Mouse (Mus musculus) cerebellum, postnatal 14 days (tissue): ENCODE results near the gene Tubb2a.
"Not testable (repeated sequence)": the region's sequence is repeated elsewhere in the genome, so short reads cannot be mapped to it uniquely, and the experiment has no call there.

Source experiments
- DNase-seq, 2 experiments: peaks; one replicate each; pipeline ENCODE4 v3.0.0; 2021; ENCODE audit warnings: mixed read lengths in 2 of 2

The Tubb2a gene

DNA sequence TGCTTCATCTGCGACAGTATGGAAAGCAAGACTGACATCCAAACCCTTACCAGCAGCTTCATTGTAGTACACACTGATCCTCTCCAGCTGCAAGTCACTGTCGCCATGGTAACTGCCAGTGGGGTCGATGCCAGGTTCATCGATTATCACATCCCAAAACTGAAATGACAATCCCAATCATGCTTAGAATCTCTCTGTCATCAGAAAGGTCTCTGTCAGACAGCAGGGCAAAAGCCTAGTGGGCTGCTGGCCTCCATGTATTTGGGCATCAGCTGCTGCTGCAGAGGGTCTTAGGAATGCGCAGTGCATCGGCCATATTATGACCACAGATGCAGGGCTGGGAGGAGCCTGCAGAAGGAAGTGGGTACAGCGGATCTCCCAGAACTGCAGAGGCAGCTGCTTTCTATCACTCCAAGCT lies 11.1 kb upstream of the Tubb2a start:
- no peak for DNase-seq

DNA sequence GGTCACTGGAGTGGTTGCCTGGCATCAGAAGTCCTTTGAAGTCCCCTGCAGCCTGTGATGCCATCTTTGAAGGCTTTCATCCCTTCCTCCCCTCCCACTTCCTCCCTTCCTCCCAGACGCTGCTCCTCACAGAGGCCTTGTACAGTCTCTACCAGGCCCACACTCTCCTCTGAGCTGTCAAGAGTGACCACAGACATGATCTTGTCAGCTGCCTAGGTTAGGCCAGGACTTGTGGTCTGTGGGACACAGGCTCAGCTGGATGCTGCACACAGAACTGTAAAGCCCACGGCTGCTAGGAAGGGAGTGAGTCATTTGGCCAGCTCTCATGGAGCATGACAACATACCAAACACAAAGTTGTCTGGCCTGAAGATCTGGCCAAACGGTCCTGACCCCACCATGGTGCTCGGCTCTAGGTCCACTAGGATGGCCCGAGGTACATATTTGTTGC lies 10.4 kb upstream of the Tubb2a start:
- DNase-seq: not testable (repeated sequence)

DNA sequence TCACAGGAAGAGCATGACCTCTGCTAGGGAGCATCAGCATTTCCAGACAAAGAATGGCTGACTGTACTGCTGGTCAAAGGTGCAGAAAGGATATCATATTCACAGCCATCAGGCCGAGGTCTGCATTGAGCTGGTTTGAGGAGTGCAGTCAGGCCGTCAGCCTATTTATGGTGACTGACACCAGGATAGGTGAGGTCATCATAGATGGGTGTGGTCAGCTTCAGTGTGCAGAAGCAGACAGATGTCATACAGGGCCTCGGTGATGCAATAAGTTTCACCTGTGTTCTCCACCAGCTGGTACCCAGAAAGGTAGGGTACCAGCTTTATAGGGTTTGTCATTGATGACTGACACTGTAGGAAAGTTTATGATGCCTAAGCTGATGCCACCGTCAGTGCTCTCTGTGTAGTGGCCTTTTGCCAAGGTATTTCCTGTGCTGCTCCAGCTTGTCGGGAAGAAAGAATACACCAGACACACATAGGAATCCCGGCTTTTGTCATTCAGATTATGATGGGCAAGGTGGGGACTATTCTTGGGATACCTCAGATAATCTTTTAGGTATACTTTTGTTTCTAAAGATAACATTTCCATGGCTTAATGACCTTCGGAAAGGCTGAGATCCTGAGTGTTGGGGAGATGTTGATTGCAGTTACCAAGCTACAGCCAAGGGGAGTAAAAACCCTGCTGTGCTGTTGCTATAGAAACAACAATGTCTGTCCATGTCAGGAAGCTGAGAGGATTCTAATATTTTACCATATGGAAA lies 9.4 kb upstream of the Tubb2a start:
- DNase-seq: peak; percentile 44 to 59

DNA sequence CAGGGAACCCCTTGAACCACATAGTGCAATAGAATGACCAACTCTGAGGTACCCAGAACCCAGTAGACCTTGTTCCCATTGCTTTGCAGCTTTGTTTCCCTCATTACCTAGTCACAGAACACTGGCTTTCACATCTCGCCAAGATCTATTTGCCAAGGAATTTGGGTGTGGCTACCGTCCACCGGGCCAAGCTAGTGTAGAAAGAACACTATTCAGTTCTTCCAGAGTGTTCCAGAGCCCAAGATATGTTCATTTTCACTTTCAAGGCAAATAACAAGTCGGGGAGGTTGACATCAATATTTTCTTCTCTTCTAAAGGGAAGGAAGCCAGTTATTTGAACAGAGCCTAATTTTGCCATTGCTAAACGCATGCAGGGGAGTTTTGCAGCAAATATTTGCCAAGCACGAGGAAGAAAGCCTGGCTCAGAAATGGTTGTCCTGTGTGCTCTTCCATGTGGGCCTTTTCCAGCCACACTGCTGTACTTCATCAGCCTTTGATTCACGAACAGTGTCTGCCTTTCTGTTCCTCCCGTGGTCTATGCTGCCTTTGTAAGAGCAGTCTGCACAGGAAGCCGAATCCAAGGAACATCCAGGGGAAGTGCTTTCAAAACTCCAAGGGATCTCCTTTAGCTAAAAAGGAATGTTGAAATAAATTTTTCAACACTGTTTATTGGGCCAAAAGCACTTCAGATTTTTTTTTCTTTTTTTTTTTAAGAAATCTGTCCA lies 6.4 kb upstream of the Tubb2a start:
- DNase-seq: no peak

DNA sequence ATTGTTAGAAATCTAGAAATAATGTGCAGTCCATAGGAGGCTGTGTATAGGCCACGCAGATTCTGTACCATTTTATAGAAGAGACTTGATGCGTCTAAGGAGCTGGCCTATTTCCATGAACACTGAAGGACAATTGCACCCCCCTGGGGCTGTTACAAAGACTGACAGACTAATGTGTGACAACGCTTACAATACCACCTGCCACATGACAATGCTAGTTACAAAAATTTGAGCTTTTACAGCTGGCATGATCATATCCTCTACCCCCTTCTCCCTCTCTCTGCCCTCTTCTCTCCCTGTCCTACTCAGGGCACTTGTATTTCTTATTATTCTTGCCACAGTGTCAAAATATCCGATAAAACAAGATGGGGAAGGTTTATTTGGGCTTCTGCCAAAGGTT lies 4.1 kb upstream of the Tubb2a start:
- no peak for DNase-seq

DNA sequence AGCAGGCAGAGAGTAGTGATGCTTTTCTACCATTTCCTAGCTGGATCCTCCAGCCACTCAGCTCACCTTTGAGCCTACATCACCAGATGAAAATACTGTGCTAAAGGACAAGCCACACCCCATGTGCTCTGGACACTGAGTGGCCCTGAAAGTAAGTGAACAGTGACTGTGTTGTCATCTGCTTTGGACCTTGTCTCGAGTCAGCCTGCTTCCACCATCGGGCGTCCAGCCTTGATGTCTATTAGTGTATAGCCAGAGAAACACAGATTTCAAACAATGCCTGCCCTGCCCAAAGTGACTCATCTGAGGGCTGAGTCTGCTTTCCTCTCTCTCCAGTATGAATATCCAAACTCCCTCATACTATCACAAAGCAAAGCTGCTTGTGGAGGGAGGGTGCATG lies 2.0 kb upstream of the Tubb2a start:
- DNase-seq: no peak

DNA sequence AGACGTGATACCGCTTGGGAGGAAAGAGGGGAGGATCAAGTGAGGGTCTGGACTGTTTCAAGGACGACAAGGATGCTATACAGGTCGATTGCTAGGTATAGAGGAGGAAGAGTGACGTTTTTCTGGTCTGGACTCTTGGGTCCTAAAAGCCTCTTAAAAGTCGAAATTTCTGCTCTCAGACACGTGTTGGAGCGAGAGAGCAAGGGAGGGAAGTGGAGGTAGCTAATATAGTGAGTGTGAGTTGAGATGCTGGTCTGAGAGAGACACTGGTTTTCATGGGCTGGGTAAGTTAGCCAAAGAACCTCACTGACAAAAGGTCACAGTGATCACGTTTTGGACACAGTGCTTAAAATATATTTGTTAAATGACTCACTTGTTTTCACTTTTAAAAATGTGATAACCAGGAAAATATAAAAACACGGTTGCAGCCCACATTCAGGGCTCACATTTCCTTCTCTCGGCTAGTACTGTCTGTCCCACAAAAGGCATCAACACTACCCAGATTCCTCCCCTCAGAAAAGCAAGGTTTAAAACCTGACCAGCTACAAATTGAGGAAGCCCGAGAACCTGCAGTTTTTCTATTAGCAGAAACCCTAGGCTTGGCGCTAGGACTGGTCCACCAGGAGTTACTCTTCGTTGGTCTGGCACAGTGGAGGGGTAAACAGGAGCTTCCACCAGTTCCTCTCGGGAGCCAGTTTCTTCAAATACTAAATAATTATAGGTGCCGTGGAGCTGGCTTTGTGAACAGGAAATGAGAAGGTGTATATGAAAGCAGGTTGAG lies 883 bp upstream of the Tubb2a start:
- no peak for DNase-seq

DNA sequence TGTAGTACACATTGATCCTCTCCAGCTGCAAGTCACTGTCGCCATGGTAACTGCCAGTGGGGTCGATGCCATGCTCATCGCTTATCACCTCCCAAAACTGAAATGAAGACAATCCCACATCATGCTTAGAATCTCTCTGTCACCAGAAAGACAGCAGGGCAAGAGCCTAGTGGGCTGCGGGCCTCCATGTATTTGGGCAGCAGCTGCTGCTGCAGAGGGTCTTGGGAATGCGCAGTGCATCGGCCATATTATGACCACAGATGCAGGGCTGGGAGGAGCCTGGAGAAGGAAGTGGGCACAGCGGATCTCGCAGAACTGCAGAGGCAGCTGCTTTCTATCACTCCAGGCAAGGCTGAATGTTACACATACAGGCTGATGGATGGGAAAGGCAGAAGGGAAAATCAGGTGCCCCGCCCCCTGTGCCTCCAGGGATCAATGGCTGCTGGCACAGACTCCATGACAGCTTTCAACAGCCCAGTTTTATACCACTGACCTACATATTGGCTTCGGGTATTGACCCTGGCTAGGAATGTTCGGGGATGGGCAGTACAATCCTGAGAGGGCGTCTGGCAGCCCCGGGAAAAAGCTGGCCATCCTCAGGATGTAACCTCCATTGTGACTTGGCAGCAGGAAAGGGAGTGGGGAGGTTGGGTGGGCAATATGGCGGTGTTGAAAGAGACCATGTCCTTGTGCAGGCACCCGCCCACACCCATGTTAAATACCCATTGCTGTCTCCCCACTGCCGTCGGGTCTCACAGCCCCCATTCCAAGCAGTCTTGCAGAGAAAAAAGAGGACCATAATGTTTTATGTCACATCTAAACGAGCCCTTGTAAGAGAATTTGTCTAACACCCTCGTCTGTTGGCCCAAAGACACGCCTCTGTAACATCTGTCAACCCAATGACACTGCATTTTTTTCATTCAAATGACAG lies 981 bp downstream of the Tubb2a start:
- peak; percentile 67 to 76 for DNase-seq

DNA sequence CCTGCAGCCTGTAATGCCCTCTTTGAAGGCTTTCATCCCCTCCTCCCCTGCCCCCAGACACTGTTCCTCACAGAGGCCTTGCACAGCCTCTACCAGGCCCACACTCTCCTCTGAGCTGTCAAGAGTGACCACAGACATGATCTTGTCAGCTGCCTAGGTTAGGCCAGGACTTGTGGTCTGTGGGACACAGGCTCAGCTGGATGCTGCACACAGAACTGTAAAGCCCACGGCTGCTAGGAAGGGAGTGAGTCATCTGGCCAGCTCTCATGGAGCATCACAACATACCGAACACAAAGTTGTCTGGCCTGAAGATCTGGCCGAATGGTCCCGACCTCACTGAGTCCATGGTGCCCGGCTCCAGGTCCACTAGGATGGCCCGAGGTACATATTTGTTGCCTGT lies 1.9 kb downstream of the Tubb2a start:
- not testable (repeated sequence) for DNase-seq

DNA sequence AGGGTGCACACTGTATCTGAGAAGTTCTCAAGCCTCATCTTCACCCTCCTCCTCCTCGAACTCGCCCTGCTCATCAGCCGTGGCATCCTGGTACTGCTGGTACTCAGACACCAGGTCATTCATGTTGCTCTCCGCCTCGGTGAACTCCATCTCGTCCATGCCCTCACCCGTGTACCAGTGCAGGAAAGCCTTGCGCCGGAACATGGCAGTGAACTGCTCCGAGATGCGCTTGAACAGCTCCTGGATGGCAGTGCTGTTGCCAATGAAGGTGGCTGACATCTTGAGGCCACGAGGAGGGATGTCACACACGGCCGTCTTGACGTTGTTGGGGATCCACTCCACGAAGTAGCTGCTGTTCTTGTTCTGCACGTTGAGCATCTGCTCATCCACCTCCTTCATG lies 3.4 kb downstream of the Tubb2a start:
- not testable (repeated sequence) for DNase-seq

DNA sequence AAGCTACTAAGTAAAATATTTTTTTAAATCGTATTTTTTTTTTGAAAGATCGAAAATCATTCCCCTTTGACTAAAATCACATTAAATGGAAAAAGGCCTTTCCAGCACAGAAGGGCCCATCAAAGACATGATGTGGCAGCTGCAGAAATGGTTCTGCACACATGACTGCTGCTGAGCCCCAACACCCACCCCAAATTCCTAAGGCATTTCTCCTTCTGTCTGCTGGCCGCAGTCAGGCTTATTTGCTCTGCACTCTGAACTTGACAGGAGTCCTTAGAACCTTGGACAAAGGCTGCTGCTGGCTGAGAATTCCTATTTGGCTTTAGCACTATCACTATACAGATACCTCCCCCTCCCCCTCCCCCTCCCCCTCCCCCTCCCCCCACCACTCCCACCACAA lies 5.0 kb downstream of the Tubb2a start:
- DNase-seq: no peak

DNA sequence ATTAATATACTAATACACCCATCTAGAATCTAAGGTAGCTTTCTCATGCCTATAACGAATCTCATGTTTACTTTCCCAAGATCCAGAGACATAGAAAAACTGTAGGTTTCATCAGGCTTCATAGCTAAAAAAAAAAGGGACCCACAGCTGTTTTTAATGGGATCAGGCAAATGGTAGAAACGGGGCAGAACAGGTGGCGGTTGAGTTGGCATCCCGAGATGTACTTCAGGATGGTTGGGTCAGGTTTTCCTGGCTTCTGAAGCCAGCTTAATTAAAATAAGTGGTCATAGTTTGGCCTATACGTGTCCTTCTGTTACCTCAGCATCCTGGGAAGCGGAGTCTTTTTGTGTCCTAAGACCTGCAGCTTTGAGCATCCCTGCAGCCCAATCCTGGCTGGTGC lies 6.0 kb downstream of the Tubb2a start:
- DNase-seq: no peak

DNA sequence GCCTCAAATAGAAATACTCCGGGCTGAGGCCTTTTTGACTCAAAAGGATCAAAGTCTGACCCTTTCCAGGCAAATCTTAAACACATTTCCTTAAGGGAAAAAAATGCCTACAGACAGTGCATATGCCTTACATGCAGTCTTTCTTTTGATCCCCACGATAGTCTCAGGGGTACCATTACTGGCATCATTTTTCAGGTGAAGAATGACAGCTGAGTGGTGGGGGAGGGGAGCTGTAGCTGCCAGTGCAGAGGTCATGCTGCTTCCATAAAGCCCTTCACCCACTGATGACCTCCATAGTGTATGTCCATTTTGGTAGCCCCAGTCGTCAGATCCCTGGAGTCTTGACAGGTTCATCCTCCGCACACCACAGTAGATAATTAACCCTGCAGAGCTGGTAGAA lies 7.5 kb downstream of the Tubb2a start:
- no peak for DNase-seq

DNA sequence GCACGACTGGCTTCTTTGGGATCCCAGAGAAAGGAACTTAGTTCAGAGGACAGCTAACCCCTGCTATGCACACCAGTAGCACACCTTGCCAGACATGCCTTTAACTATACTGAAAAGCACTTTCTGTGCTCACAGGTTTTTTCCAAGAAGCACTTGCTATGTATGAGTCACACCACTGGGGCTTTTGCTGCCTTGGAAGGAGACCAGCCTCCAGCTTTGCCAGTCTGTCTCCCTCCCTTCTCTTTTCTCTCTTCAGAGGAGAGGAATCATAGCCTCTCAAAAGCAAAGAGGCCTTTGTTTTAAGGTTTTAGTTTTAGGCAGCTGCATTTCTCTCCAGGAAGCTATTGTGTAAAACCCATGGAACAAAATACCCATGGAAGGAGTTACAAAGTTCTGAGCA lies 11.5 kb downstream of the Tubb2a start:
- peak in 1 of 2 experiments; percentile 26 for DNase-seq

DNA sequence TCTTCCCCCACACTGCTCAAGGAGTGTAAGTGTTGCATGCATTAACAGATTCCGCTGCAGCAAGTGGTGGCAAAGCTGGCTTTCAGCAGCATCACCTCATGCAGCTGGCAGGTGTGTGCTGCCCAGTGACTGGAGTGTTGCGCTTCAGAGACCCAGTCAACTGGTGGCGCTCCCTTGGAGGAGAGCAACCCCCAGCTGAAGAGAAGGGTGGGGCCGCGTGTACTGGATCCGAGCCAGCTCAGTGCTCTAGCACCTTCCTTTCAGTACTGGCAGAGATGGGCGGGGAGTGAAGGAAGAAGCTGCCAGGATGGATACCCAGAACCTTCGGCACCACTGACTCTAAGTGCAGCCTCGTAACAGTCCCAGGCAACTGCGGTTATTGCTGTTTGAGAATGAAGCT lies 15.3 kb downstream of the Tubb2a start:
- DNase-seq: no peak

DNA sequence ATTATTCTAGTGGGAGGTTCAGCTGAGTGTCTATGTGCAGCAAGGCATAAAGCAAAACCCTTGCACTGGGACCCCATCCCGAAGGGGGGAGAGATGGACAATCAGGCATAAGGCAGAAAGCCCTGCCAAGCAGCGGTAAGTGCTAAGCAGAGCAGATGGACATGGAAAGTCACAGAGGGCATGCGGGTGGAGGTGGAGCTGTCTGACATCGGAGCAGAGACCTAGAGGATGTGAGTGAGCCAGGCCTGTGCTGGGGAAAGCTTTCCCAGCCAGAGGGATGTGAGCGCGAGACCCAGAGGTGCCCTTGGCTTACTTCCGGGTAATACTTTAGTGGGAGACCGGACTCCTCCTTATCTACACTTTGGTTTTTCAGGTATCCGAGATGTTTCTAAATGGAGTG lies 17.7 kb downstream of the Tubb2a start:
- peak; percentile 72 to 73 for DNase-seq

DNA sequence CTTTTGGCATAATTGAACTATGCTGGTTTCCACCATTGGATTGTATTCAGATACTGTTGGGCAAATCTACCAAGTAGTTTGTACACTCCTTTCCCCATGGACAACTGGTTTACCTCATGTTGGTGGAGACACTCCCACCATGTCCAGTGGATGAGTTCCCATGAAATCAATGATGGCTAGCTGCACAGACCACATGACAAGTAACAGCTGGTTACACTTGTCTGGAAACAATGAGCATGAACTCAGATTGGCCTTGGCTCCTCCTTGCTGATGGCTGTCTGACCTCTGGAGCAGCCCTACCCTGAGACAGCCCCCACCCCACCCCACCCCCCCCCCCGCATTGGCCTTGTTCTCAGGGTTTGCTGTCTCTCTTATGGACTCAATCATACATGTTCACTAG lies 20.6 kb downstream of the Tubb2a start:
- DNase-seq: no peak

DNA sequence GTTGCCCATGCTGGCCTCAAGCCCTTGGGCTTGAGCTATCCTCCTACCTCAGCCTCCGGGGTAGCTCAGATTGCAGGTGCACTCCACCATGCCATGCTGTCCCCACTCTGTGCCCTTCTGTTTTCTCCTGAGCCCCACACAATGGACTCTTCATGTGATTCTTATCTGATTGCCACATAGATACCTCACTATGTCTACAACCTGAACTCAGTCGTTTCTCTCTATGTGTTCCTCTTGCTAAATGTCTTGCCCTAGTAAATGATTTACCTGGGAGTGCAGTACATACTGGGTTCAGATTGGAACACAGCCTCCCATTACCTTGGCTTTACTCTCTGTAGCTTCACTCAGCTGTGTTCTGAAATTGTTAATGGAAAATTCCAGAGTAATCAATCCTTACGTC lies 22.8 kb downstream of the Tubb2a start:
- no peak for DNase-seq

DNA sequence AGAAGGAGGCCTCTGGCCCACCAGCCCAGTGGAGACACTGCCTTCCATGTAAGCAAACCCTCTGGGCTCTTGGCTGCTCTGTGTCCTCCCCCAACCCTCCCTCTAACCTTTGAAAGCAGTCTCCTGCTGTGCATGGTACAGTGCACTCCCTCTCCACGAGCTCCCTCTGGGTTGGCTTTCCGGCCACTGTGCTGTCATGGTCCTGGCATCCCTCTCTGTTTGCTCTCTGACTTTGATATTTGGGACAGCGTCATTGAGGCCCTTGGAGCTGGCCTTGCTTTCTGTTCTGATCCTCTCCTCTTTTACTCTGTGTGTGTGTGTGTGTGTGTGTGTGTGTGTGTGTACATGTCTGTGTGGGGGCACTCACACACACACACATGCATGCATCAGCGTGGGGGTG lies 23.4 kb downstream of the Tubb2a start:
- no peak for DNase-seq

DNA sequence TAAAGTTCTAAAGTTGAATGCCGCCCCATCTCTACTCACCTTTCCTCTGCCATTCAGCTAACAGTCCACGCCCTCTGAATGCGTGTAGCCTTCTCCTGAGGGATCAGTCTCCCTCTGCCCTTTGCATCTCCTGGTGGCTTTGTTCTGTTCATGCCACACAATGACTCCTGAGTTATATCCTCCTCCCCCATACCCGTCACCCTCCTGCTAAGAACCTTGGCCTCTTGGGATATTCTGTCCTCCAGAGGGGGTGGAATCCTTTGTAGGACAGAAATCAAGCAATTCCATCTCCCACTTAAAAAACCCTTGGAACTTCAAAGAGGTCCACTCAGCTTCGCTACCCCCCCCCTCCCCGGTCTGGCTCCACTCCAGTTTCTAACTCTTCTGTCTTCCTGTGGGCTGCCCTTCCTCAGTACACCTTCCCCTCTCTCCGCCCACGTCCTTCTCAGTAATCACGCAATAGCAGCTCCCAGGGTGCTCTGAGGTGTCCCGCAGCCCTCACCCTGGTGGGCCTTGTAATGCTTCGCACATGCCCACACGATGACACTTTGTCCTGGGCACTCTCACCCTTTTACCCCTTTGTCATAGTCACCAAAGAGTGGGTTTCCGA lies 24.0 kb downstream of the Tubb2a start:
- DNase-seq: no peak

DNA sequence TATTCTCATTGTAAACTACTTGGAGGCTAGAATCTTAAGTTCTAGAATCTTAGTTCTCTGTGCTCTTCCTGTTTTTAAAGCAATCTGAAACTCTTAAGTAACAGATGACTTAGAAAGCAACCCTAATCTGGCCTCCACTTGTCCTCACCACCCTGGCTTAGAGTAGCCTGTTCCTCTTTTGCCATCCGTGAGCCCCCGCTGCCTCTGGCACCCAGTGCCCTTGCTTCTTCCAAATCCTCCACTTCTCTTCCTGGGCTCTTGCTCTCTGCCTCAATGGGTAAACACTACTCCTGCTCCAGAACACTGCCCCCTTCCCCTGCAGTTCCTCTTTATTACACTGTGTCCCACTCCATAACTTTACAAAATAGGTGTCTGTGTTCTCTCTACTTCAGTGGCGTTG lies 26.1 kb downstream of the Tubb2a start:
- DNase-seq: no peak

DNA sequence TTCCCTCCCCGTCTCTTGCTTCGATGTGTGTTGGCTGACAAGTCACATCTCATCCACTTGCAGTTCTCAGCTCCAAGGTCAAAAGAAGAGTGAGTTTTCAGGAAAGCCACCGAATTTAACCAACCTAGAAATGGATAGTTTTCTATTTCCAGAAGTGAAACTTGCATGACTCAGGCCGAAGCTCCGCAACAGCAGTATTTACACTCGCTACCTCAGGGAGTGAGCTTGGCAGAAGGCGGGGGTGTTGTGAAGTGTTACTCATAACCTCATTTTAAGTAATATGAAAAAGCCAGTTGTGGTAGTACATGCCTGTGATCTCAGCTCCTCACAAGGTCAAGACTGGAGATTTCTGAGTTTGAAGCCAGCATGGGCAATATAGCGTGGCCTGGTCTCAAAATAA lies 27.3 kb downstream of the Tubb2a start:
- DNase-seq: no peak
